Mouse (Mus musculus) liver, embryonic 14 days (tissue): Measurements from ENCODE around the gene Gm29564. TPM values are rescaled to one million over a fixed set of nuclear protein-coding genes. Genes with fewer than 3 reads are reported as not detected.

ENCODE experiments used
- polyA plus RNA-seq: library from polyadenylated mRNA; depleted of rRNA; stranded (reverse); fragments of >200 nt; gene quantifications from 2 replicates; pipeline ENCODE4 v1.2.3, GENCODE M21; 2012; rRNA removed

The Gm29564 gene
- polyA plus RNA-seq = not detected in 2 replicates

GRCm38 (mm10) chrY:78212693-78213092 lies at the start of gene Gm29564:
Gm29564 (plus strand) TSS chrY:78212993.

Other genes with a start within 250 kb of the Gm29564 start
- not detected in 2 replicates for gene Gm20867, start 249.8 kb upstream of the Gm29564 start, polyA plus RNA-seq